Mouse (Mus musculus): ENCODE data around the gene Pitx3. TPM values are rescaled to one million over a fixed set of nuclear protein-coding genes. Genes with fewer than 3 reads are reported as not detected.

Gene Pitx3
- polyA plus RNA-seq, 1 experiment: 0.86 TPM

DNA sequence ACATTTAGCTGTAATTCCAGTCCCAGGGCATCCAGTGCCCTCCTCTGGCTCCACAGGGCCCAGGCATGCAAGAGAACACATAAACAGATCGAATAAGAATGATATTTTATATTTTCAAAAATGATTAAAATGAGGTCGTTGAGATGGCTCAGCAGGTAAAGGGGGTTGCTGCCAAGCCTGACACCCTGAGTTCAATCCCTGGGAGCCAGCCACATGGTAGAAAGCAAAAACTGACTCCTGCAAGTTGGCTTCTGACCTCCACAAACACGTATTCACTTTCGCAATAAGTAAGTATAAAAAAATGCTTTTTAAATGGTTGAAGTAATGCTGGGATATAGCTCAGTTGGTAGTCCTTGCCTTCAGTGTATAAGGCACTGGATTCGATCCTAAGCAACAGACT is 37.3 kb downstream of the Pitx3 start:
- WGBS: 84% methylated on average over 5 of the region's 5 CpGs
- no peaks in the 10 kb centered on the region for H3K4me1 ChIP-seq (ENCODE audit: control insufficient read depth, insufficient read depth, low read length)

GRCm38 (mm10) chr19:46110214-46110613 is 37.9 kb downstream of the Pitx3 start:
- Histone ChIP-seq H3K4me1 (ENCODE audit: control insufficient read depth, insufficient read depth, low read length) (no peaks in the 10 kb centered on the region), H3K4me3 (replicated peaks; ENCODE audit: extremely low read depth, low read depth, low read length) (no peak overlapping the region)
- TF ChIP-seq POLR2A (IDR thresholded peaks at IDR 0.05; ENCODE audit: borderline replicate concordance, extremely low read depth, low read depth, low read length) (no peak), CTCF (IDR thresholded peaks at IDR 0.05; ENCODE audit: insufficient read depth, low read length) (no peak)
- DNase-seq: no peak
- 74% methylated on average over 2 of the region's 2 CpGs for WGBS

More for the DNA sequence above, 37.3 kb downstream of the Pitx3 start:
- no peak overlapping the region for H3K4me3 ChIP-seq (replicated peaks; ENCODE audit: extremely low read depth, low read depth, low read length)
- TF ChIP-seq CTCF (IDR thresholded peaks at IDR 0.05; ENCODE audit: insufficient read depth, low read length) (no peak), POLR2A (IDR thresholded peaks at IDR 0.05; ENCODE audit: borderline replicate concordance, extremely low read depth, low read depth, low read length) (no peak)
- no peak for DNase-seq

DNA sequence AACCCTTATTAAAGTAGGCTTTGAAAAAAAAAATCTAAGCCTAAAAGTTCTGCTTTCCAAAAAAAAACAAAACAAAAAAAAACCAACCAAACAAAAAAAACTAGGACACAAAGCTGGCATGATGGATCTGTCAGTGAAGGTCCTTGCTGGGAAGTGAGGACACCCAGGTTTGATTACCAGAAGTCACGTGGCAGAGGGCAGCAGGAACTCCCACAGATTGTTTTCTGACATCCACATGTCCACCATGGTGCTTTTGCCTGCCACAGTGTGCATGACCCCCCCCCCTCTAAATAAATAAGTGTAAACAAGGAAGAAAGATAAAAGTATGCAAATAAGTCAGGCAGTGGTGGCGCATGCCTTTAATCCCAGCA is 44.0 kb downstream of the Pitx3 start:
- TF ChIP-seq POLR2A (IDR thresholded peaks at IDR 0.05; ENCODE audit: borderline replicate concordance, extremely low read depth, low read depth, low read length) (no peak), CTCF (IDR thresholded peaks at IDR 0.05; ENCODE audit: insufficient read depth, low read length) (no peak)
- Histone ChIP-seq H3K4me3 (replicated peaks; ENCODE audit: extremely low read depth, low read depth, low read length) (no peak overlapping the region), H3K4me1 (ENCODE audit: control insufficient read depth, insufficient read depth, low read length) (no peaks in the 10 kb centered on the region)
- DNase-seq: no peak
- 66% methylated on average over 2 of the region's 2 CpGs for WGBS

DNA sequence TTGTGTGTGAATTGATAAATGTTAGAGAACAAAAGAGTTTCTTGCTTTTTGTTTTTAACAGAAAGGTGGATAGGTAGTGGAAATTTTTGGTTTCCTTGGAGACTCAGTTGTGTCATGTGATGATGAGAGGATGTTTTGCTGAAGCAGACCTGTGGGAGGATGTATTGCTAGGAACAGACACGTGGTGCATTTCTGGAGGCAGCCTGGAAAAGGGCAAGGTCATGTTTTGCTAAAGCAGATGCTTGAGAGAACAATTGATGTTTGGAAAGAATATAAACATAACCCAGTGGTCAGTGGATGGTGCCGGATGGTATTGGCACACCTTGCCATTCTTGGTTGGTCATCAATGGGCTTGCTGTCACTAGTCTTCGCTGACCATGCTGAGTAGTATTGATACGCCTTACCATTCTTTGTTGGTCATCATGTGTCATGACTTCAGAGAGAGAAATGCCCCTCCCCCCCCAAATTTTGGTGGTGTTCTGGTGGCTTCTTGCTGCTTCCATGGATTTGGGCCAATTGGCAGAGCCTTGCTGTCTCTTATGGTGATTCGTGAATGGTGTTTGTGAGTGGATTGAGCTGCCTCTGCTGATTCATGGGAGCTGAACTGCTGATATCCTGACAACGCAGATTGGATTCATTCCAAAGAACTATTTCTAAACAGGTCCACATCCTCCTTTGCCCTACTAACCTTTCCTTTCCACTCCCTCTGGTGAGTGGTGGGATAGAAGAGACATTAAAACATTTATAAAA is 44.5 kb downstream of the Pitx3 start:
- H3K4me3 ChIP-seq (replicated peaks; ENCODE audit: extremely low read depth, low read depth, low read length): no peak overlapping the region
- no peaks in the 10 kb centered on the region for H3K4me1 ChIP-seq (ENCODE audit: control insufficient read depth, insufficient read depth, low read length)
- TF ChIP-seq CTCF (IDR thresholded peaks at IDR 0.05; ENCODE audit: insufficient read depth, low read length): no peak
- TF ChIP-seq POLR2A (IDR thresholded peaks at IDR 0.05; ENCODE audit: borderline replicate concordance, extremely low read depth, low read depth, low read length): no peak
- no peak for DNase-seq
- 48% methylated on average over 6 of the region's 6 CpGs for WGBS

- Histone ChIP-seq H3K4me1 (ENCODE audit: control insufficient read depth, insufficient read depth, low read length) (no peaks in the 10 kb centered on the region), H3K4me3 (replicated peaks; ENCODE audit: extremely low read depth, low read depth, low read length) (no peak overlapping the region)
- DNase-seq: no peak
- WGBS: 84% methylated on average over 3 of the region's 3 CpGs
- TF ChIP-seq POLR2A (IDR thresholded peaks at IDR 0.05; ENCODE audit: borderline replicate concordance, extremely low read depth, low read depth, low read length) (no peak), CTCF (IDR thresholded peaks at IDR 0.05; ENCODE audit: insufficient read depth, low read length) (no peak)
Observed at GRCm38 (mm10) chr19:46099561-46099960, 48.6 kb downstream of the Pitx3 start.

DNA sequence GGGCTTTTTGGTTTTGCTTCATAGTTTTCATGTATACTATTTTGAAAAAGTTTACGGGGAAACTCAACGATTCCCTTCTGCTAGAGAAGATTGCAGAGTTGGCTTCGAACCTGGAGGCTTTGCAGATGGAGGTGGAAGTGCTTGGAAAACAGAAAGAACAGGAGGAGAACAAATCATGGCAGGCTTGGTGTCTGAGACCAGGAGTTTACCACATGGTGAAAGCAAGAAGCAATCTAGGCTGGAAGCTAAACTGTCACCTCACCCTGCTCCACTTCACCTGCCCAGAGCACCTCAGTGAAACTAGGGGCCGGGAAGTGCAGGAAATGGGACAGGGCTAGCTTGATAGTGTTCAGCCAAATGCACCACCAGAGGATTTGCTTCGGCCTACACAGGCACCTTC is 51.7 kb downstream of the Pitx3 start:
- H3K4me1 ChIP-seq (ENCODE audit: control insufficient read depth, insufficient read depth, low read length): no peaks in the 10 kb centered on the region
- WGBS: 82% methylated on average over 5 of the region's 5 CpGs
- TF ChIP-seq POLR2A (IDR thresholded peaks at IDR 0.05; ENCODE audit: borderline replicate concordance, extremely low read depth, low read depth, low read length): no peak
- no peak for TF ChIP-seq CTCF (IDR thresholded peaks at IDR 0.05; ENCODE audit: insufficient read depth, low read length)
- H3K4me3 ChIP-seq (replicated peaks; ENCODE audit: extremely low read depth, low read depth, low read length): no peak overlapping the region
- DNase-seq: no peak

DNA sequence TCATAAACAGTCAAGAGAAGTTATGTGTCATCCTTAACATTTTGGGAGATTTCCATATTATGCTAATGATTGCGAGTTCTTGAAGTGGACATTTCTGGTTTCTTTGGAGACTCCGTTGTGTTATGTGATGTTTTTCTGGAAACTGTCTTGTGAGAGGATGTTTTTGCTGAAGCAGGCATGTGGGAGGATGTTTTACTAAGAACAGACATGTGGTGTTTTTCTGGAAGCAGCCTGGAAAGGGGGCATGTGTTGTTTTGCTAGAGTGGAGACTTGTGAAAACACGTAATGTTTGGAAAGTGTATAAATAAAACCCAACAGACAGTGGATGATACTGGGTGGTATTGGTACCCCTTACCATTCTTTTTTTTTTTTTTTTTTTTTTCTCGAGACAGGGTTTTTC is 52.8 kb downstream of the Pitx3 start:
- TF ChIP-seq CTCF (IDR thresholded peaks at IDR 0.05; ENCODE audit: insufficient read depth, low read length) (no peak), POLR2A (IDR thresholded peaks at IDR 0.05; ENCODE audit: borderline replicate concordance, extremely low read depth, low read depth, low read length) (no peak)
- 68% methylated on average over 4 of the region's 4 CpGs for WGBS
- no peaks in the 10 kb centered on the region for H3K4me1 ChIP-seq (ENCODE audit: control insufficient read depth, insufficient read depth, low read length)
- no peak overlapping the region for H3K4me3 ChIP-seq (replicated peaks; ENCODE audit: extremely low read depth, low read depth, low read length)
- no peak for DNase-seq

GRCm38 (mm10) chr19:46094144-46094543 is 54.0 kb downstream of the Pitx3 start:
- Histone ChIP-seq H3K4me1 (ENCODE audit: control insufficient read depth, insufficient read depth, low read length) (no peaks in the 10 kb centered on the region), H3K4me3 (replicated peaks; ENCODE audit: extremely low read depth, low read depth, low read length) (no peak overlapping the region)
- WGBS: 92% methylated on average over 2 of the region's 2 CpGs
- TF ChIP-seq POLR2A (IDR thresholded peaks at IDR 0.05; ENCODE audit: borderline replicate concordance, extremely low read depth, low read depth, low read length) (no peak), CTCF (IDR thresholded peaks at IDR 0.05; ENCODE audit: insufficient read depth, low read length) (no peak)
- DNase-seq: no peak

DNA sequence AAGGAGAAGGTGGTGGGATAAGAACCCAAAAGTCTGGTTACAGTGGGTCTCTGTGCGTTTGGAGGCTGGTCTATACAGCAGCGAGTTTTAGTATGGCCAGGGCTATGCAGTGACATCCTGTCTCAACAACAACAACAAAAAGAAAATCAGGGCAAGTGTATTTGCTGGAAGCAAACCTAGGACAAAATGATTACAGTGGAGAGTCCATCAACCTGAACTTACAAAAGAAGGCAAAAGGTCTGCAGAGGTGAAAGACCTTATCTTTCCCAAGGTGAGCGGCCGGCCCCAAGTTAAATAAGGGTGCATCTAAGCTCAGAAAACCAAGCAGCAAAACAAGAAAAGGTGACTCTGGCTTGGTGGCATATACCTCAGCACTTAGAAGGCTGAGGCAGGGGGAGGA is 56.5 kb downstream of the Pitx3 start:
- no peaks in the 10 kb centered on the region for H3K4me1 ChIP-seq (ENCODE audit: control insufficient read depth, insufficient read depth, low read length)
- no peak overlapping the region for H3K4me3 ChIP-seq (replicated peaks; ENCODE audit: extremely low read depth, low read depth, low read length)
- no peak for DNase-seq
- no peak for TF ChIP-seq POLR2A (IDR thresholded peaks at IDR 0.05; ENCODE audit: borderline replicate concordance, extremely low read depth, low read depth, low read length)
- TF ChIP-seq CTCF (IDR thresholded peaks at IDR 0.05; ENCODE audit: insufficient read depth, low read length): no peak
- 74% methylated on average over 4 of the region's 4 CpGs for WGBS

- WGBS: 53% methylated on average over 7 of the region's 7 CpGs
- no peak for TF ChIP-seq CTCF (IDR thresholded peaks at IDR 0.05; ENCODE audit: insufficient read depth, low read length)
- no peak for TF ChIP-seq POLR2A (IDR thresholded peaks at IDR 0.05; ENCODE audit: borderline replicate concordance, extremely low read depth, low read depth, low read length)
Observed at GRCm38 (mm10) chr19:46087871-46088270, 60.3 kb downstream of the Pitx3 start.

More at GRCm38 (mm10) chr19:46087871-46088270, 60.3 kb downstream of the Pitx3 start:
- Histone ChIP-seq H3K4me3 (replicated peaks; ENCODE audit: extremely low read depth, low read depth, low read length) (no peak overlapping the region), H3K4me1 (ENCODE audit: control insufficient read depth, insufficient read depth, low read length) (no peaks in the 10 kb centered on the region)
- no peak for DNase-seq

Data from lung, adult 2 months (tissue).